Mouse (Mus musculus): ENCODE results near the gene Capn1. TPM values are rescaled to one million over a fixed set of nuclear protein-coding genes. Genes with fewer than 3 reads are reported as not detected.
A peak's percentile ranks its signal among the peaks of the same experiment; 100 is the strongest.

Capn1 gene
- polyA plus RNA-seq, 1 experiment from 2014 or later: 3.3 TPM

DNA sequence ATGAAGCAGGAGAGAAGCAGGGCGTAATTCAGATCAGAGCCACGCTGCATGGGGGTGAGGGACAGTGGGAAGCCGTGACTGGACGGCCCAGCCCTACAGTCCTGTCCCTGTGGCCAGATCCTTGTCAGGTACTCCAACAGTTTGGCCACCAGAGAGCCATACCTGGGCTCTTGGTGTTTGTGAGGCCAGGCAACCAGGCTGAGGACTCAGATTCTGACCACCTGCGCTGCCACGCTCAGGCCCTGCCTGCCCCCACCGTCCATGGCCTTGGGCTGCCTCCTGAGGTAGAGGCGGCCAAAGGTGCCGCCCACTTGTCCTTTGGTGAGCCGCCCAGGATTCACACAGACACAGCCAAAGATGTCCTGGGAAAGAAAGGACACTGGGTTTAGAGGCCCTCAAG lies 75.0 kb downstream of the Capn1 start:
- Histone ChIP-seq H3K36me3 (replicated peaks) (no peaks in the 10 kb centered on the region), H3K27ac (no peak overlapping the region)
- ATAC-seq (replicated peaks): no peak

DNA sequence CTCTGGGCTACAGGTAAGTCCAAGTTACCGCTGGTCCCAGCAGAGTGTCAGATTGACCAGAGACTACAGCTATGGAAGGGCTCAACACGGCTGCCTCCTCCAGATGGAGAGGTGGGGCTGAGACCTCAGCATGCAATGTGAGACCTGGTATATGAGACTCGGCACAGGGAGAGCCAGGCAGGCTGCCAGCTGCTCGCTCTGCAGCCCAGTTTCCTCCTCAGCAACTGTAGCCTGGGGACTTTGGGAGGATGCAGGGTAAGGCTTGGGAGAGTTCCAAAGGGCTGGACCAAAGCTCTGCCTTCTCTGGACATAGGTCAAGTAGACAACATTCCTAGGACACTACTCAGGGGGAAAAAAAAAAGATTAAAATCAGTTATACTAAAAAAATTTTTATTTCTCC lies 75.5 kb downstream of the Capn1 start:
- ATAC-seq (replicated peaks): no peak
- Histone ChIP-seq H3K27me3 (replicated peaks) (no peaks in the 10 kb centered on the region), H3K27ac (no peak overlapping the region), H3K4me2 (no peak overlapping the region), H3K9me3 (no peaks in the 10 kb centered on the region), H3K9ac (no peak overlapping the region), H3K4me3 (no peak overlapping the region), H3K4me1 (peaks cover 10% of the 10 kb centered on the region), H3K36me3 (replicated peaks) (no peaks in the 10 kb centered on the region)
- WGBS: 62% methylated on average over 4 of the region's 4 CpGs

More for the DNA sequence above, 75.0 kb downstream of the Capn1 start:
- no peak overlapping the region for H3K4me2 ChIP-seq
- peaks cover 10% of the 10 kb centered on the region for H3K4me1 ChIP-seq
- WGBS: 94% methylated on average over 10 of the region's 10 CpGs
- no peak overlapping the region for H3K9ac ChIP-seq
- H3K9me3 ChIP-seq: no peaks in the 10 kb centered on the region
- no peak overlapping the region for H3K4me3 ChIP-seq
- no peaks in the 10 kb centered on the region for H3K27me3 ChIP-seq (replicated peaks)

DNA sequence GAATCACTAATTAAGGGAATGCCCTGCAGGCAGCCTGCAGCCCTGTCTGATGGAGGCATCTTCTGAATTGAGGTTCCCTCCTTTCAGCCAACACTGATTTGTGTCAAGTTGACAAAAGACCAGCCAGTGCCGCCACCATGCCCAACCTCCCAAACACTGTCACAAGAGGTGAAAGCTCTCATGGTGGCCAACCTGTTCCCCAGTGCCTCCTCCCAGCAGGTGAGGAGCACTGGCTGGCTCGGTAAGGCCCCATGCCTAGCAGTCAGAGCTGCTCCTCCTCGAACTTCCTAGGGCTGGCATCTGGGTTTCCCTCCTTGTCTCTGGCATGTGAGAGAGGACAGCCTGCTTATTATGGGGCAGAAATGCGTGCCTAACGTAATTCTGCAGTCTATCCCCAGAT lies 76.0 kb downstream of the Capn1 start:
- H3K4me2 ChIP-seq: no peak overlapping the region
- ATAC-seq (replicated peaks): no peak
- no peaks in the 10 kb centered on the region for H3K9me3 ChIP-seq
- peaks cover 10% of the 10 kb centered on the region for H3K4me1 ChIP-seq
- 76% methylated on average over 5 of the region's 5 CpGs for WGBS
- 0 out of 2 replicates have a peak overlapping the region, but pooled peaks have one; percentile 42 for H3K27ac ChIP-seq
- H3K27me3 ChIP-seq (replicated peaks): no peaks in the 10 kb centered on the region
- H3K36me3 ChIP-seq (replicated peaks): no peaks in the 10 kb centered on the region
- H3K9ac ChIP-seq: no peak overlapping the region
- H3K4me3 ChIP-seq: no peak overlapping the region

Small RNAs within 50 kb of the gene (microRNA-seq; reads per million reads assigned to microRNA genes)
- gene Mir6988: 3.3 reads per million, percentile 16 among the genes with 10 or more reads in this experiment

Other genes with a start within 250 kb of the Capn1 start
- 87.6 and 94.7 TPM in 2 replicates for gene Scyl1, start 244.5 kb downstream of the Capn1 start, polyA plus RNA-seq (2015; fragmentation: Nextera tagmentation; extraction: Ambion mirVana)
- gene Frmd8, start 140.6 kb downstream of the Capn1 start, polyA plus RNA-seq (2015; fragmentation: Nextera tagmentation; extraction: Ambion mirVana): 16.1 and 19.2 TPM in 2 replicates
- 2.0 and 2.9 TPM in 2 replicates for gene Slc25a45, start 138.1 kb downstream of the Capn1 start, polyA plus RNA-seq (2015; fragmentation: Nextera tagmentation; extraction: Ambion mirVana)
- gene Tigd3, start 121.7 kb downstream of the Capn1 start, polyA plus RNA-seq (2015; fragmentation: Nextera tagmentation; extraction: Ambion mirVana): 13.8 and 16.4 TPM in 2 replicates
- gene Dpf2, start 102.9 kb downstream of the Capn1 start, polyA plus RNA-seq (2015; fragmentation: Nextera tagmentation; extraction: Ambion mirVana): 122 and 130 TPM in 2 replicates
- 16.3 and 16.7 TPM in 2 replicates for gene Cdc42ep2, start 91.1 kb downstream of the Capn1 start, polyA plus RNA-seq (2015; fragmentation: Nextera tagmentation; extraction: Ambion mirVana)
- gene Pola2, start 51.7 kb downstream of the Capn1 start, polyA plus RNA-seq (2015; fragmentation: Nextera tagmentation; extraction: Ambion mirVana): 25.3 and 25.4 TPM in 2 replicates
- not detected in 2 replicates for gene Slc22a20, start 29.8 kb downstream of the Capn1 start, polyA plus RNA-seq (2015; fragmentation: Nextera tagmentation; extraction: Ambion mirVana)
- 36.8 and 39.3 TPM in 2 replicates for gene Syvn1, start 30.7 kb upstream of the Capn1 start, polyA plus RNA-seq (2015; fragmentation: Nextera tagmentation; extraction: Ambion mirVana)
- gene Mrpl49, start 41.9 kb upstream of the Capn1 start, polyA plus RNA-seq (2015; fragmentation: Nextera tagmentation; extraction: Ambion mirVana): 62.5 and 65.1 TPM in 2 replicates
- gene Fau, start 41.9 kb upstream of the Capn1 start, polyA plus RNA-seq (2015; fragmentation: Nextera tagmentation; extraction: Ambion mirVana): 459 and 483 TPM in 2 replicates
- 30.8 and 34.7 TPM in 2 replicates for gene Znhit2, start 45.3 kb upstream of the Capn1 start, polyA plus RNA-seq (2015; fragmentation: Nextera tagmentation; extraction: Ambion mirVana)
- gene Tm7sf2, start 52.5 kb upstream of the Capn1 start, polyA plus RNA-seq (2015; fragmentation: Nextera tagmentation; extraction: Ambion mirVana): 51.3 and 53.8 TPM in 2 replicates
- 100.0 and 102 TPM in 2 replicates for gene Vps51, start 61.3 kb upstream of the Capn1 start, polyA plus RNA-seq (2015; fragmentation: Nextera tagmentation; extraction: Ambion mirVana)
- gene Tmem262, start 64.1 kb upstream of the Capn1 start, polyA plus RNA-seq (2015; fragmentation: Nextera tagmentation; extraction: Ambion mirVana): not detected in 2 replicates
- gene Gm28374, start 66.4 kb upstream of the Capn1 start, polyA plus RNA-seq (2015; fragmentation: Nextera tagmentation; extraction: Ambion mirVana): 1.3 and 1.5 TPM in 2 replicates
- gene Zfpl1, start 69.1 kb upstream of the Capn1 start, polyA plus RNA-seq (2015; fragmentation: Nextera tagmentation; extraction: Ambion mirVana): 86.8 and 87.6 TPM in 2 replicates
- 5.1 and 7.2 TPM in 2 replicates for gene Cdca5, start 69.1 kb upstream of the Capn1 start, polyA plus RNA-seq (2015; fragmentation: Nextera tagmentation; extraction: Ambion mirVana)
- not detected in 2 replicates for gene AC131692.1, start 78.5 kb upstream of the Capn1 start, polyA plus RNA-seq (2015; fragmentation: Nextera tagmentation; extraction: Ambion mirVana)
- 0.41 and 0.53 TPM in 2 replicates for gene Naaladl1, start 89.9 kb upstream of the Capn1 start, polyA plus RNA-seq (2015; fragmentation: Nextera tagmentation; extraction: Ambion mirVana)
- gene Sac3d1, start 102.8 kb upstream of the Capn1 start, polyA plus RNA-seq (2015; fragmentation: Nextera tagmentation; extraction: Ambion mirVana): 48.3 and 51.2 TPM in 2 replicates
- gene Snx15, start 112.4 kb upstream of the Capn1 start, polyA plus RNA-seq (2015; fragmentation: Nextera tagmentation; extraction: Ambion mirVana): 59.1 and 65.6 TPM in 2 replicates
- 0.20 TPM in 1 of 2 replicates, not detected in the other for gene Batf2, start 125.1 kb upstream of the Capn1 start, polyA plus RNA-seq (2015; fragmentation: Nextera tagmentation; extraction: Ambion mirVana)
- gene Arl2, start 125.7 kb upstream of the Capn1 start, polyA plus RNA-seq (2015; fragmentation: Nextera tagmentation; extraction: Ambion mirVana): 146 and 150 TPM in 2 replicates
- not detected in 2 replicates for gene Majin, start 168.5 kb upstream of the Capn1 start, polyA plus RNA-seq (2015; fragmentation: Nextera tagmentation; extraction: Ambion mirVana)
- not detected in 2 replicates for gene Gpha2, start 210.5 kb upstream of the Capn1 start, polyA plus RNA-seq (2015; fragmentation: Nextera tagmentation; extraction: Ambion mirVana)
- gene Ppp2r5b, start 220.0 kb upstream of the Capn1 start, polyA plus RNA-seq (2015; fragmentation: Nextera tagmentation; extraction: Ambion mirVana): 141 and 149 TPM in 2 replicates
- 16.1 and 16.4 TPM in 2 replicates for gene Atg2a, start 225.8 kb upstream of the Capn1 start, polyA plus RNA-seq (2015; fragmentation: Nextera tagmentation; extraction: Ambion mirVana)

Measured in midbrain, embryonic 15.5 days (tissue).